Mouse (Mus musculus) hindbrain, embryonic 11.5 days (tissue): ENCODE results near the gene Tpte. TPM values are rescaled to one million over a fixed set of nuclear protein-coding genes. Genes with fewer than 3 reads are reported as not detected.

Experiments
- ATAC-seq: fragments of 200-750 bp; cut with Nextera tagmentation; 2 replicates; pipeline ENCODE4 v1.8.0; 2017; ENCODE audit warnings: mild to moderate bottlenecking, moderate TSS enrichment, moderate library complexity; ENCODE audit not compliant: low FRiP score
- DNase-seq: peaks from one replicate; pipeline ENCODE4 v3.0.0-alpha.2; 2015; ENCODE audit warnings: low spot score
- H3K27ac ChIP-seq: fragments of 300-500 bp; sonication (generic); 2 replicates; pipeline ENCODE4 v1.5.1; 2014; ENCODE audit warnings: mild to moderate bottlenecking, low read depth, low read length
- H3K27me3 ChIP-seq: fragments of 300-500 bp; sonication (generic); 2 replicates; pipeline ENCODE4 v1.6.1; 2014; ENCODE audit warnings: mild to moderate bottlenecking, low read length, moderate library complexity, mixed read lengths; ENCODE audit not compliant: control insufficient read depth, insufficient read depth
- H3K36me3 ChIP-seq: fragments of 300-500 bp; sonication (generic); 2 replicates; pipeline ENCODE4 v1.6.1; 2014; ENCODE audit warnings: mild to moderate bottlenecking, low read length, moderate library complexity, mixed read lengths; ENCODE audit not compliant: control insufficient read depth, insufficient read depth
- H3K4me1 ChIP-seq: fragments of 300-500 bp; sonication (generic); replicated peaks from 2 replicates; pipeline ENCODE4 v1.6.1; 2014; ENCODE audit warnings: low read length, mixed read lengths; ENCODE audit not compliant: control insufficient read depth, insufficient read depth
- H3K4me2 ChIP-seq: fragments of 300-500 bp; sonication (generic); replicated peaks from 2 replicates; pipeline ENCODE4 v1.6.1; 2014; ENCODE audit warnings: mild to moderate bottlenecking, low read depth, low read length
- H3K4me3 ChIP-seq: fragments of 300-500 bp; sonication (generic); 2 replicates; pipeline ENCODE4 v1.5.1; 2014; ENCODE audit warnings: low read depth, low read length
- H3K9ac ChIP-seq: fragments of 300-500 bp; sonication (generic); 2 replicates; pipeline ENCODE4 v1.6.1; 2014; ENCODE audit warnings: low read depth, low read length
- H3K9me3 ChIP-seq: fragments of 300-500 bp; sonication (generic); 2 replicates; pipeline ENCODE4 v1.6.1; 2016; ENCODE audit warnings: low read length; ENCODE audit not compliant: control insufficient read depth
- WGBS: fragments of 180-500 bp; shearing (Covaris S2); extraction: QIAGEN DNeasy Blood & Tissue Kit; methylation state at CpG from one replicate; pipeline ENCODE4 v1.1.7; 2014; 5-methylcytosine and 5-hydroxymethylcytosine counted together
- polyA plus RNA-seq: library from polyadenylated mRNA; unstranded; fragments of >200 nt; fragmentation: Nextera tagmentation; extraction: Ambion mirVana; gene quantifications from 2 replicates; pipeline ENCODE4 v1.2.1, GENCODE M21; 2014

The Tpte gene
- polyA plus RNA-seq, 1 experiment from 2014 or later, result not detected

DNA sequence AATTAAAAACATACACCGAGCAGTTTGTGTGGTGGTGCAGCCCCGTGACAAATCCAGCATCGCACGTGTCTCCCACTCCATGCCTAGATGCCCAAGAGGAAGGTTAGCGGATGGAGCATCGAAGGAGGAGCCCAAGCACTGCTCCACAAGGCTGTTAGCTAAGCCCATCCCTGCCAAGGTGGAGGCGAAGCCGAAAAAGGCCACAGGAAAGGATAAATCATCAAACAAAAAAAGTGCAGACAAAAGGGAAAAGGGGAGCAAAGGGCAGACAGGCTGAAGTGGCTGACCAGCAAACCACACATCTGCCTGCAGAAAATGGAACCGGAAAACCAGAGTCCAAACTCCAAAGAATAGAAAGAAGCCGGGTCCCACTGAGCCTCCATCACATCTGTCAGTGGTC is 23.8 kb downstream of the Tpte start:
- 87% methylated on average over 10 of the region's 10 CpGs for WGBS
- DNase-seq, result no peak
- Histone ChIP-seq H3K27ac (no peak overlapping the region), H3K36me3 (no peaks in the 10 kb centered on the region), H3K9me3 (no peaks in the 10 kb centered on the region), H3K9ac (no peak overlapping the region), H3K4me1 (no peaks in the 10 kb centered on the region; the same call in 1 of the 2 replicates), H3K4me3 (no peak overlapping the region), H3K27me3 (no peaks in the 10 kb centered on the region), H3K4me2 (no peak overlapping the region)
- ATAC-seq, result no peak

DNA sequence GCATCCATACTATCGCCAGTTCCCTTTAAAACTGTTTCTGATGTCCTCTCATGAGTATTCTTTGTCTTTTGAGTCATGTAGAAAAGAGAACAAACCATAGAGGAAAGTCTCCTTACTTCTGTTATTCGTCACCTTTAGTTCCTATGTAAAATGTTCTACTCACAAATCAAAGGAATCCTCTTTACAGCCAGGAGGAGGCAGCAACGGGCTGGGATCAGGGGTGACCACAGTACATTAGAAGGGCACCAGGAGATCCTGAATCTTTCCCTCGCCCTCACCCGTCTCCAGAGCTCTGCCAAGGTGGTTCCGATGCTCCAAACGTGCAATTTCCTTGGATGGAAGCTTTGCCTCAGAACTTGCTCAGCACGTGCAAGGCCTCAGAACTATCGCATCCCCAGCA is 28.2 kb downstream of the Tpte start:
- Histone ChIP-seq H3K27ac (no peak overlapping the region), H3K36me3 (no peaks in the 10 kb centered on the region), H3K4me2 (no peak overlapping the region), H3K9ac (no peak overlapping the region), H3K27me3 (no peaks in the 10 kb centered on the region), H3K4me1 (no peaks in the 10 kb centered on the region), H3K9me3 (no peaks in the 10 kb centered on the region), H3K4me3 (no peak overlapping the region)
- DNase-seq (no peak), ATAC-seq (no peak)
- WGBS, result 69% methylated on average over 9 of the region's 9 CpGs

DNA sequence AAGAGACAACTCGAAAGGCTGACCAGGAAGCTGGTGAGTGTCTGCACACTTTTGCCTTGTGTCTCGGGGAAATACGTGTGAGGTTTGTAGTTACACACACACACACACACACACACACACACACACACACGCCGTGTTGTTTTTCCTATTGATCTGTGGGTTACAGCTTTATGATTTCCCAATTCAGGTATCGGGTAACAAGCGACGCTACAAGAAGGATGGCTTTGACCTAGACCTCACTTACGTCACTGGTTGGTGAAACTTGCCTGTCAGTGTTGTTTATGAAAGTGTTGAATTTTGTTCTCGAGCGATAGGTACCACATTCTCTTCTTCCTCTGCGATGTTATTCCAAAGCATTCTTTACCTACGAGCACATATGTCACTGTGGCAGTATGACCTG is 52.2 kb downstream of the Tpte start:
- no peaks in the 10 kb centered on the region for H3K4me1 ChIP-seq
- H3K9ac ChIP-seq, result no peak overlapping the region
- ATAC-seq (no peak), DNase-seq (no peak)
- H3K4me3 ChIP-seq, result no peak overlapping the region
- H3K27ac ChIP-seq, result no peak overlapping the region
- WGBS, result 87% methylated on average over 13 of the region's 13 CpGs
- no peak overlapping the region for H3K4me2 ChIP-seq
- H3K36me3 ChIP-seq, result no peaks in the 10 kb centered on the region
- no peaks in the 10 kb centered on the region for H3K9me3 ChIP-seq
- no peaks in the 10 kb centered on the region for H3K27me3 ChIP-seq

DNA sequence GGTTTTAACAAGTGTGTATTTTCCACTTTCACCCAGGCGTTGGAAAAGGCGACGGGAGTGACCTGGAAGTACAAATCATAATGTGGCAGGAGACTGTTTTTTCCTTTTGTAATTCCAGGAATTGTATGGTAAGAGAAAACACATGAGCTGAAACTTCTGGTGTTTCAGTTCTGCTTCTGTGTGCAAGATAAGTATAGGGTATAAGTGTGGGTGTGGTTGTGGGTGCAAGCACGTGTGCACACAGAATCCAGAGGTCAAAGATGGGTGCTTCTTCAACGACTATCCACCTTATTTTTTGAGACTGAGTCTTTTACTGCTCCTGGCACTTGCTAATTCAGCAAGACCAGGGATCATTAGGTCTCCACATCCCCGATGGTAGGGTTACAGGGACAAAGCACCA is 76.1 kb downstream of the Tpte start:
- Histone ChIP-seq H3K36me3 (no peaks in the 10 kb centered on the region), H3K27me3 (no peaks in the 10 kb centered on the region), H3K4me3 (no peak overlapping the region), H3K27ac (no peak overlapping the region), H3K9me3 (no peaks in the 10 kb centered on the region), H3K4me2 (no peak overlapping the region), H3K4me1 (no peaks in the 10 kb centered on the region), H3K9ac (no peak overlapping the region)
- DNase-seq (no peak), ATAC-seq (no peak)
- WGBS, result 88% methylated on average over 6 of the region's 6 CpGs

GRCm38 (mm10) chr8:22359882-22360281 is 76.6 kb downstream of the Tpte start:
- Histone ChIP-seq H3K9ac (no peak overlapping the region), H3K27me3 (no peaks in the 10 kb centered on the region), H3K9me3 (no peaks in the 10 kb centered on the region), H3K4me1 (no peaks in the 10 kb centered on the region), H3K4me2 (no peak overlapping the region), H3K27ac (no peak overlapping the region), H3K4me3 (no peak overlapping the region), H3K36me3 (no peaks in the 10 kb centered on the region)
- DNase-seq (no peak), ATAC-seq (no peak)
- 90% methylated on average over 6 of the region's 6 CpGs for WGBS

GRCm38 (mm10) chr8:22376311-22376710 is 93.1 kb downstream of the Tpte start:
- WGBS, result 89% methylated on average over 5 of the region's 5 CpGs

DNA sequence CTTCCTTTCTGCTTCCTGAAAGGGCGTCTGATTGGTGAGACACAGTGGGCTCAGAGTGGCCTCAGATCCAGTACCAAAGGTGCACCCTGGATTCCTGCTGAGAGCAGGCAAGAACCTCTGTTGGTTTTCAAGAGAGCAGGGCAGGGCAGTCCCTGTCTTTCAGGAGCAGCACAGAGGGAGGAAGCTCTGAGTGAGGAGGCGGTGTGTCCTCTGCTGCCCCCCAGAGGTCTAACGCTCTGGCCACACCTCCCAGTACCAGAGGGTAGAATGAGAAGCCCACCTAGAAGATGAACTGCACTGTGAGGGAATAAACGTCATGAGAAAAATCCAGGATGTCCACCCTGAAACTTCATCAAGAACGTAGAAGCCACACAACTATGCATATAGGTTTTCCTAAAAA is 93.7 kb downstream of the Tpte start:
- no peaks in the 10 kb centered on the region for H3K4me1 ChIP-seq
- DNase-seq (peak; percentile 71), ATAC-seq (peak; percentile 77)
- 44% methylated on average over 5 of the region's 5 CpGs for WGBS
- H3K9ac ChIP-seq, result no peak overlapping the region
- no peak overlapping the region for H3K27ac ChIP-seq
- H3K9me3 ChIP-seq, result no peaks in the 10 kb centered on the region
- no peaks in the 10 kb centered on the region for H3K36me3 ChIP-seq
- H3K4me3 ChIP-seq, result no peak overlapping the region
- H3K27me3 ChIP-seq, result no peaks in the 10 kb centered on the region
- no peak overlapping the region for H3K4me2 ChIP-seq

More at GRCm38 (mm10) chr8:22376311-22376710, 93.1 kb downstream of the Tpte start:
- Histone ChIP-seq H3K27me3 (no peaks in the 10 kb centered on the region), H3K9me3 (no peaks in the 10 kb centered on the region), H3K4me1 (no peaks in the 10 kb centered on the region), H3K4me2 (no peak overlapping the region), H3K36me3 (no peaks in the 10 kb centered on the region), H3K9ac (no peak overlapping the region), H3K4me3 (no peak overlapping the region), H3K27ac (no peak overlapping the region)
- no peak for DNase-seq
- no peak for ATAC-seq

DNA sequence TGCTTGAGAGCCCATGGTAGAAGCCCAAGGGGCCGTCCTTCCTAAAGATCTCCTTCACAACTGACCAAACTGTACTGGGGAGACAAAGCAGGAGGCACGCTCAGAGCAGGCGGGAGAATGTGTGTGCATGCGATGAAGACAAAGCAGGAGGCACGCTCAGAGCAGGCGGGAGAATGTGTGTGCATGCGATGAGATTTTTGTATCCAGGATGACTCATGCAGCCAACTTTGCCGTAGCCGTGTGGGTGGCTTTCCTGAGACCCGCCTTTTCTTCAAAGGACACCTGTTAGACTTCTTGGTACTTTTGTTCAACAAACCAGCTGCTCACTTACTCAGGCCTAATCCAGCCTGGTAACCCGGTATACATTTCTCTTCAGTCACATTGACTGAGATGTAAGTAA is 97.7 kb downstream of the Tpte start:
- Histone ChIP-seq H3K36me3 (no peaks in the 10 kb centered on the region), H3K4me3 (no peak overlapping the region), H3K27ac (no peak overlapping the region), H3K4me1 (no peaks in the 10 kb centered on the region), H3K9ac (no peak overlapping the region), H3K9me3 (no peaks in the 10 kb centered on the region), H3K4me2 (no peak overlapping the region), H3K27me3 (no peaks in the 10 kb centered on the region)
- ATAC-seq, result no peak
- WGBS, result 96% methylated on average over 11 of the region's 11 CpGs
- DNase-seq, result no peak

GRCm38 (mm10) chr8:22382824-22383595 is 99.8 kb downstream of the Tpte start:
- no peaks in the 10 kb centered on the region for H3K4me1 ChIP-seq
- ATAC-seq (no peak), DNase-seq (peak; percentile 3)
- no peak overlapping the region for H3K9ac ChIP-seq
- WGBS, result 83% methylated on average over 19 of the region's 19 CpGs
- H3K27me3 ChIP-seq, result no peaks in the 10 kb centered on the region
- no peaks in the 10 kb centered on the region for H3K9me3 ChIP-seq
- no peak overlapping the region for H3K4me2 ChIP-seq
- no peak overlapping the region for H3K27ac ChIP-seq
- no peak overlapping the region for H3K4me3 ChIP-seq
- no peaks in the 10 kb centered on the region for H3K36me3 ChIP-seq
